Mouse (Mus musculus) T-helper 2 cell (primary cell): ENCODE data around the gene Zc3h10.

Experiments used
- in situ Hi-C: fragments of 300-600 bp; cut with MboI, MseI; formaldehyde crosslinking; loops from one replicate; pipeline ENCODE4 v1.15.1; 2025; ENCODE audit warnings: high pct_unique_total_duplicates

Gene Zc3h10

GRCm38 (mm10) chr10:128547361-128548032 is at the start of gene Zc3h10:
TSS of gene Zc3h10 (minus strand) at chr10:128547774.
- in situ Hi-C loops, result no loop called here

DNA sequence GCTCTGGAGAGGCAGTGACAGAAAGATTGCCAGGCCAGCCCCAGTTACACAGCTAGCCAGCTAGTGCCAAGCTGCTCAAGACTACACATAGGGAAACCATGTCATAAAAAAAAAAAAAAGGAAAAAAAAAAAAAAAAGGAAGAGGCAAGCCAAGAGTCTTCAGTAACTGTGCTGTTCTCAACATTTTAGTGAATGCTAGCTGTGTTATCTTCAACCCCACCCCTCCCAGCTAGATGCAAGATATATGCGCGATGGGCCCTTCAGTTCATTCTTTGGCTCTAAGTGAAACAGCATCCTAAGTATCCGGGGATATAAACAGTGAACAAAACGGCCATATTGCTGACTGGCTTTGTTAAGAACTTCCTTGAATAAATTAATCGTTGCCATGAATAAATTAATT is 45.2 kb upstream of the Zc3h10 start:
- in situ Hi-C loops, result no loop called here

DNA sequence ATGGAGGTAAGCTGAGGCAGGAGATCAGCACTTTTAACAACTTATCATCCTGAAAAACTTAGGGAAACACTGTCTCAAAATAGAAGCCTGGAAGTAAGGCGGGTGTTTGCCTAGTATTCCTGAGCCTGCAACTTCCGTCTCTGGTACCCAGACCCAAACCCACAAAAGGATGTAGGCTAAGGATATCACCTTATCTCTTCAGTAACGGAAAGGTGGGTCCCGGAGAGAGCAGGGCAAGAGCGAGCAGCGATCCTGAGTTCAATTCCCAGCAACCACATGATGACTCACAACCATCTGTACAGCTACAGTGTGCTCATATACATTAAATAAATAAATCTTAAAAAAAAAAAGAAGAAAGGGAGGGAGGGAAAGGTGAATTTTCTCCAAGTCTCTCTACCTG is 43.9 kb upstream of the Zc3h10 start:
- in situ Hi-C loops, result no loop called here

GRCm38 (mm10) chr10:128590193-128590690 is 42.7 kb upstream of the Zc3h10 start:
- in situ Hi-C loops, result no loop called here

DNA sequence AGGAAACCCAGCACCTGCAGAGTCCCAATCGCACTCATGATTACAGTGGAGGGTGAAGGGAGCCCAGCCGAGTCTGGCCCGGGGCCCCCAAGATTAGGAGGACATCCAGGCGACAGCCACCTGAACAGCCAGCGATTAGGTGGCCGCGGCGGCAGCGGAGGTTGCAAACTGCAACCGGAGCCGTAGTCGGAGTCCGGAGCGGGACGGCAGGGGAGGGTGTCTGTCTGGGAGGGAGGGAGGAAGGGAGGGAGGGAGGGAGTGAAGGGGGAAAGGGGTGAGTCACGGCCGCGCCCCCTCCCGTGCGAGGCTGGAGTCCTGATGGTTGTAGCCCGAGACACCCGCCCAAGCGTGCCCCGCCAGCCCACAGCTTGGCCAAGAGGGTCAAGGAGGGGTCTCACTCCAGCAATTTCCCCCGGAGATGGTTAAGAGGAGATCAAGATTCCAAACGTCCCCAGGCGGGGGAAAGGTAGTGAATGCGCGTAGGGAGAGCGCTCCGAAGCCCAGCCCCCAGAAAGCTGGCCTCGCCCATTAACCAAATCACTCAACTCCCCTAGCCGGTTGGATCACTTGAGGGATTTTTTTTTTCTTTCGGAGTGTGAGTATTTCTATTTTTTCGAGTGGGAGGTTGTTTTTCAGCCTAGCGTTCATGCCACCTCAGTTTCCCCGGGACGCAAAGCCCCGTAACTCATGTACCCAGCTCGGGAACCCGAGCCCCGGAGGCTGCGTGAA is 42.1 kb upstream of the Zc3h10 start, which contains the start of gene Erbb3:
Gene Erbb3, minus strand, starts transcription at position 189 of the 729 bp plus-strand sequence.
- in situ Hi-C loops, result no loop called here

GRCm38 (mm10) chr10:128588775-128589463 is 41.3 kb upstream of the Zc3h10 start:
- in situ Hi-C loops, result no loop called here

- in situ Hi-C loops, result no loop called here
Measured at GRCm38 (mm10) chr10:128588136-128588535, 40.6 kb upstream of the Zc3h10 start.

GRCm38 (mm10) chr10:128587697-128588096 is 40.1 kb upstream of the Zc3h10 start:
- in situ Hi-C loops, result no loop called here

DNA sequence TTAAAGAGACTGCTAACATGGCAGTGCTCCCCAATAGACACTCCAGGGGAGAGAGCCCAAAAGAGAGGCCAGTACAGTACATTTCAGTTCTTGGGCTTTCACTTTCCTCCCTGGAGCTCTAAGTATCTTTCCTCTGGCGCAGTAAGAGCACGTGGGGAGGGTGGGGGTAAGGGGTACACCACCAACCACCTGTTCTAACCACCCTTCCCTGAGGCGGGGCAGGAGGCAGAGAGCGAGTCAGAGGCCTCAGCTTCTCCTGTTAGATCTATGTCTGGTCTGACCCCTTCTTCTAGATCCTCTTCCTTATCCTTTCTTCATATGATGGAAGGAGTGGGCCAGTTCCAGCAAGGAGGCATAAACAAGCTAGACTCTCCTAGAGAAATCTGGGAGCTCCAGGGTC is 39.5 kb upstream of the Zc3h10 start:
- in situ Hi-C loops, result no loop called here

DNA sequence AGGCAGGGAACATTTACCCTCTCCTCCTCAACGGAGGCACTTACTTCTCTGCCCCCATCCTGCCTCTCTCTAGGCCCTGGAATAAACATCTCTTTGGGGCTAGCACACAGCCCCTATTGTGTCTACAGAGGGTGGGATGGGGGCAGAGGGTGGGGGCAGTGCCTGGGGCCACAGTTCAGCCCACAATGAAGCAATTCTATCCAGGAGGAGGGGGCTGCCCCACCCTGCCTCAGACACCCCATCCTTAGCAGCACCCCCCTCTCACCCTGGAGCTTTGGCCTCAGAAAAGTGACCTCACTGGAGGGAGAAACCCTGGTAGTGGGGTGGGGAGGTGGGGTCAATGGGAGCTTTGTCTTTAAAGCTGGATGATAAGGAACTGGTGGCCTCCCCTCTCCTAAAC is 39.0 kb upstream of the Zc3h10 start:
- in situ Hi-C loops, result no loop called here

GRCm38 (mm10) chr10:128584386-128584785 is 36.8 kb upstream of the Zc3h10 start:
- in situ Hi-C loops, result no loop called here

- in situ Hi-C loops, result no loop called here
Measured at GRCm38 (mm10) chr10:128583644-128584043, 36.1 kb upstream of the Zc3h10 start.

- in situ Hi-C loops, result no loop called here
Measured at GRCm38 (mm10) chr10:128579731-128580130, 32.2 kb upstream of the Zc3h10 start.

DNA sequence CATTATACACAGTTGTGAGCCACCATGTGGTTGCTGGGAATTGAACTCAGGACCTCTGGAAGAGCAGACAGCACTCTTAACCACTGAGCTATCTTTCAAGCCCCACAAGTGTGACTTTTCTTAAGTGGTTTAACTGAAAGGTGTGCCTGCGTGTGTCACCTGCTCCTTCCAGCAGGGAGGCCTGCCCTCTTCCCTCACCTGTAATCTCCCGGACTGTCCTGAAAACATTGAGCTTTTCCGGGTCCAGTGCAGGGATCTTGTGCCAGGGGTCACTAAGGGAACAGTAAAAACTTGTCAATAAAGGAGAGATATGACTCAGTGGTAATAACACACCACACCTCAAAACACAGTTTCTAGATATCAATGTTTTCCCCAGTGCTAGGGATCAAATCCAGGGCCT is 31.7 kb upstream of the Zc3h10 start:
- in situ Hi-C loops, result no loop called here

DNA sequence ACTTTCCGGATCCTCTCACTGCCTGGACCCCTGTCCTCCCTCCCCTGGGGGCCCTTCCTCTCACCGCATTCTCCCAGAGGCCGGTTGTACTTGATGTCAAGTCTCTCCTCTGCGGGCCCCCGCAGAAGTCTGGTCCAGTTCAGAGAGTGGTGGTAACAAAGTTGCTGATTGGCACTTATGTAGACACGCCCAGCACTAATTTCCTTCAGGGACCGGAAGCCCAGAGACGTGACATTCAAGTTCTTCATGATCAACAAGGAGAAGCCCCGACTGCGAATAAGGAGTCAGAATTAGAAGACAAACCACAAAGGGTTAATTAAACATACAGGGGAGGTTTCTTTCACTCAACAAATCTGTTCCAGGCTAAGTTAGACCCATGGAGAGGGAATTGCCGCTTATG is 30.8 kb upstream of the Zc3h10 start:
- in situ Hi-C loops, result no loop called here

- in situ Hi-C loops, result no loop called here
Measured at GRCm38 (mm10) chr10:128575063-128575462, 27.5 kb upstream of the Zc3h10 start.

GRCm38 (mm10) chr10:128565788-128566531 is 18.4 kb upstream of the Zc3h10 start, which contains the start of gene Pa2g4:
TSS of gene Pa2g4 (minus strand) at chr10:128565987.
- in situ Hi-C loops, result loop anchor here (5.0 kb wide), 1 partner anchor 51 kb away; no protein-coding TSS in a partner anchor

- in situ Hi-C loops, result loop anchor here (5.0 kb wide), 1 partner anchor 52 kb away; no protein-coding TSS in a partner anchor
Measured at GRCm38 (mm10) chr10:128565206-128565787, 17.7 kb upstream of the Zc3h10 start.

DNA sequence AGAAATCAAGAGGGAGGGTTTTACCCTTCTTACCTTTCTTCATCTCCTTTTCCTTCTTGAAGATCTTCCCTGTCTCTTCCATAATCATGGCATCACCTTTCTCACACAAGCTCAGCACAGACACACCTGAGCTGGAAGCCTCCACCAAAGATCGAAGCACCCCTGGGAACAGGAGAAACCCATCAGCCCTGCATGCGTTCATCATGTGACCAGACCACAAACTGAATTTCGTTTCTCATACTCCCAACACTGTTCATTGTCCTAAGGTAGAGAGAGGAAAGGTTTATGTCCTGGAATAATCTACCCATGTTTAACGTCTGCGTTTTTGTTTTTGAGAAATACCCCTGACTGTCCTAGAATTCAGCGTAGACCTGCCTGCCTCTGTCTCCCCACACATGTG is 16.0 kb upstream of the Zc3h10 start:
- in situ Hi-C loops, result no loop called here

DNA sequence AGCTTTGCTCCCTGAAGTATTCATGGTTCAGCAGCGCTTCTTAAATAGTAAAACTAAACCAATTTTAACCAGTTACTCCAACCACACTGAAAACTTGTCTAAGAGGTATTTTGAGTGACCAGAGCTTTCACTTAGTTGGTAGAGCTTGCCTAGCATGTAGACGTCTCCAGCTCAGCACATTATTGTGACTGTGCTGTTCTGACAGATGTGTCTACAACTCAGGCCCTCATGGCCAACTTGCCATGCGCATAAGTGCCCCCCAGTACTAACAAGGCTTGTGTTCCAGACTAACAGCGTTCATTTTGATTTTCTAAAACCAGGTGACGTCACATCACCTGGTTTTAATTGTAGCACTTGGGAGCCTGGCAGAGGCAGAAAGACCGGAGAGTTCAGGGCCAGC is 9.4 kb upstream of the Zc3h10 start:
- in situ Hi-C loops, result no loop called here

DNA sequence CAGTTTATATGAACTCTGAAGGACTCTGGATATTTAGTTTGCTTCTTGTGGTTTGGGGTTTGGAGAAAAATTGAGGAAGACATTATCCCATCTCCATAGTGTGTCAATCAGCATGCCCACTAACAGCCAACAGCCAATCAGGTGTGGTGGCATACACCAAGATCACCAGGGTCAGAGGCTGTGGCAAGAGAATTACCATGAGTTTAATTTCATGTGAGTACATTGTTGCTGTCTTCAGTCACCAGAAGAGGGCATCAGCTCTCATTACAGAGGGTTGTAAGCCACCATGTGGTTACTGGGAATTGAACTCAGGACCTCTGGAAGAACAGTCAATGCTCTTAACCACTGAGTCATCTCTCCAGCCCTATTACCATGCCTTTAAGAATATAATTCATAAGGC is 8.7 kb upstream of the Zc3h10 start:
- in situ Hi-C loops, result no loop called here
